Mouse (Mus musculus): ENCODE results near the gene Alpl. TPM values are rescaled to one million over a fixed set of nuclear protein-coding genes. Genes with fewer than 3 reads are reported as not detected.

Alpl gene
- 2.0 TPM for polyA plus RNA-seq (2021)

- no peaks in the 10 kb centered on the region for H3K27me3 ChIP-seq
- ATAC-seq = no peak
- DNase-seq (ENCODE audit: low read depth, low spot score) = no peak
- ChIA-PET POLR2A (no interaction called here), CTCF (interaction anchor here (0.8 kb wide), 1 partner anchor 9 kb away, joined by 3 read pairs; no protein-coding TSS in a partner anchor)
- in situ Hi-C loops (cut with MboI; ENCODE audit: low pct_unique_long_range_greater_than_20kb) = loop anchor here (5.0 to 10.0 kb wide), 2 partner anchors 64 to 121 kb away; no protein-coding TSS in a partner anchor
- TF ChIP-seq CTCF (IDR thresholded peaks at IDR 0.05) = peak; percentile 77
Observed at GRCm38 (mm10) chr4:137795611-137796557, at the start of gene Alpl. TSS of gene Alpl (minus strand) at chr4:137796384.

DNA sequence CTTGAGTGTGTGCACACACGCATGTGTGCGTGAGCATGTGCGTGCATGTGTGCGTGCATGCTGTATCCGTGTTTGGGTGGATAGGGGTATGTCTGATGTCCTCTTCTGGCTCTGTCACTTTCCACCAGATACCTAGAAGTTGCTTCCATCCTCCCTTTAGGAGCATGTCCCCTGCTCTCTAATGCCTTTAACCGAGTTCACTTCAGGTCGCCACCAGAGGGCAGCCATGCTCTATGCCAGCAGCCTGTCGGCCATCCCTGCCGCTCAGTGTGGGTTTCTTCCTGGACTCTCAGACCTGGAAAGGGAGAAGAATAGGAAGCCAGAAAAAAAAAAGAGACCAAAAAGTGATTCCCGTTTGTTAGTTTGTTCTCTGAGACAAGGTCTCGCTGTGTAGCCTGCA, 48.5 kb upstream of the Alpl start:
- ATAC-seq (no peak), DNase-seq (ENCODE audit: low read depth, low spot score) (no peak)
- H3K27me3 ChIP-seq = no peaks in the 10 kb centered on the region
- in situ Hi-C loops (cut with MboI; ENCODE audit: low pct_unique_long_range_greater_than_20kb) = loop anchor here (10.0 kb wide), 2 partner anchors 260 to 470 kb away; no protein-coding TSS in a partner anchor
- POLR2A ChIA-PET = no interaction called here
- TF ChIP-seq CTCF (IDR thresholded peaks at IDR 0.05) = peak; percentile 86
- CTCF ChIA-PET = interaction anchor here (1.5 kb wide), 1 partner anchor 108 kb away, joined by 3 read pairs; no protein-coding TSS in a partner anchor

- DNase-seq (ENCODE audit: low read depth, low spot score) (no peak), ATAC-seq (no peak)
- ChIA-PET CTCF (interaction anchor here (2.8 kb wide), 1 partner anchor 113 kb away, joined by 9 read pairs; no protein-coding TSS in a partner anchor), POLR2A (no interaction called here)
- no peak for TF ChIP-seq CTCF (IDR thresholded peaks at IDR 0.05)
- in situ Hi-C loops (cut with MboI; ENCODE audit: low pct_unique_long_range_greater_than_20kb) = loop anchor here (5.0 kb wide), 2 partner anchors 107 to 162 kb away; no protein-coding TSS in a partner anchor
- no peaks in the 10 kb centered on the region for H3K27me3 ChIP-seq
Observed at GRCm38 (mm10) chr4:137839452-137839851, 43.3 kb upstream of the Alpl start.

DNA sequence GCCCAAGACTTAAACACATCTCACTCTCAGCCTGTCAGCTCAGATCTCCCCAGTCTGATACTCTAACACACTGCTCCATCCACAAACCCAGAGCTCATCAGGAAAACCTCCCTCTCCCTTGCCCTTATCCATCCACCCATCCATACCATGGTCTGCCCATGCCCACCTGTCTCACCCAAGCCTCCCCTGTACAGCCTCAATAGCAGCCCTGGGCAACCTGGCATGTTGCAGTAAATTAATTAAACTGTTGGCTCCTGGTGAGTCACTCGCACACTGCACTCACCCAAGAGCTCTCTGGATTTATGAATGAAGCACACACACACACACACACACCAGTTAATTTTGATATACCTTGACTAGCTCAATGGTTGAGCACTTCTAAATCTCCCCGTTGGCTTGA, 42.6 kb upstream of the Alpl start:
- in situ Hi-C loops (cut with MboI; ENCODE audit: low pct_unique_long_range_greater_than_20kb) = loop anchor here (5.0 kb wide), 2 partner anchors 106 to 161 kb away; no protein-coding TSS in a partner anchor
- no peak for TF ChIP-seq CTCF (IDR thresholded peaks at IDR 0.05)
- POLR2A ChIA-PET = no interaction called here
- CTCF ChIA-PET = interaction anchor here (2.8 kb wide), 1 partner anchor 114 kb away, joined by 9 read pairs; no protein-coding TSS in a partner anchor
- H3K27me3 ChIP-seq = no peaks in the 10 kb centered on the region
- DNase-seq (ENCODE audit: low read depth, low spot score) (no peak), ATAC-seq (no peak)

DNA sequence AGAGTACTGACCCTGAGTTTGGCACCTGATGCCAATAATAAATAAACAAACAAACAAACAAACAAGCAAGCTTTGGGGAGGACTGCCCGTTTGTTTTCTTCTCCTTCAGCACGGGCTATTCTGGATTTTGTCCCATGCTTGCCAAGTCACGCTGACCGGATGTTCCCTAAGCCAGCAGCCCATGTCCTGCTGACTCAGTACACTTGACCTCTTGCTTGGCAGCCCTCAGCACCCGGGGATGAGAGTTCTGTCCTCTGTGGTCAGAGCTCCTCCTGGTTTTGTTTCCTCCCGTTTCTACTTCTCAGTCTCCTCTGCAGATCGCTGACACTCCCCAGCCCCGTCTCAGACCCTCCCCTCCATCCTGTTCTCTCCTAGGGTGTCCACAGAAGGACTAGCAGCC, 41.6 kb upstream of the Alpl start:
- DNase-seq (ENCODE audit: low read depth, low spot score) (no peak), ATAC-seq (no peak)
- ChIA-PET POLR2A (interaction anchor here (0.6 kb wide), 1 partner anchor 14 kb away, joined by 3 read pairs; no protein-coding TSS in a partner anchor), CTCF (no interaction called here)
- H3K27me3 ChIP-seq = no peaks in the 10 kb centered on the region
- no peak for TF ChIP-seq CTCF (IDR thresholded peaks at IDR 0.05)
- in situ Hi-C loops (cut with MboI; ENCODE audit: low pct_unique_long_range_greater_than_20kb) = loop anchor here (5.0 kb wide), 2 partner anchors 105 to 160 kb away; no protein-coding TSS in a partner anchor

DNA sequence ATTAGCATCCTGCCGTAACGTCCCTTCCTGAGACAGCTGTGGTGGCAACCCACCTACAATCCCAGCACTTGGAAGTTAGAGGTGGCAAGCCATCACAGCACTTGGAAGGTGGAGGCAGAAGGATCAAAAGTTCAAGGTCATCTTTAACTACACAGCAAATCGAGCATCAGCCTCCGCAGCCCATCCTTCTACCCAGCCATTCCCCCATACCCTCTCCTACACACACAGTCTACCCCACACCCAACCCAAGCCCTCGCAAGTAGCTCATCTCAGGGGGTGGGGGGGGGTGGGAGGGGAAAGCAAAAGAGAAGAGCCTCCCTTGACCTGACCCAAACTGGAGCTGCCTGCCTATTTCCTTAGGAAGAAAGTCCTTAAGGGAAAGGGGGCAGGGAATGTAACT, 40.6 kb upstream of the Alpl start:
- no peak for ATAC-seq
- CTCF ChIA-PET = interaction anchor here (0.7 to 2.0 kb wide), 6 partner anchors 31 to 446 kb away, joined by 3 to 10 read pairs (median 4); no protein-coding TSS in a partner anchor
- POLR2A ChIA-PET = interaction anchor here (0.6 kb wide), 1 partner anchor 46 kb away, joined by 3 read pairs; no protein-coding TSS in a partner anchor
- in situ Hi-C loops (cut with MboI; ENCODE audit: low pct_unique_long_range_greater_than_20kb) = loop anchor here (5.0 kb wide), 2 partner anchors 104 to 159 kb away; no protein-coding TSS in a partner anchor
- TF ChIP-seq CTCF (IDR thresholded peaks at IDR 0.05) = no peak
- DNase-seq (ENCODE audit: low read depth, low spot score) = no peak
- no peaks in the 10 kb centered on the region for H3K27me3 ChIP-seq

DNA sequence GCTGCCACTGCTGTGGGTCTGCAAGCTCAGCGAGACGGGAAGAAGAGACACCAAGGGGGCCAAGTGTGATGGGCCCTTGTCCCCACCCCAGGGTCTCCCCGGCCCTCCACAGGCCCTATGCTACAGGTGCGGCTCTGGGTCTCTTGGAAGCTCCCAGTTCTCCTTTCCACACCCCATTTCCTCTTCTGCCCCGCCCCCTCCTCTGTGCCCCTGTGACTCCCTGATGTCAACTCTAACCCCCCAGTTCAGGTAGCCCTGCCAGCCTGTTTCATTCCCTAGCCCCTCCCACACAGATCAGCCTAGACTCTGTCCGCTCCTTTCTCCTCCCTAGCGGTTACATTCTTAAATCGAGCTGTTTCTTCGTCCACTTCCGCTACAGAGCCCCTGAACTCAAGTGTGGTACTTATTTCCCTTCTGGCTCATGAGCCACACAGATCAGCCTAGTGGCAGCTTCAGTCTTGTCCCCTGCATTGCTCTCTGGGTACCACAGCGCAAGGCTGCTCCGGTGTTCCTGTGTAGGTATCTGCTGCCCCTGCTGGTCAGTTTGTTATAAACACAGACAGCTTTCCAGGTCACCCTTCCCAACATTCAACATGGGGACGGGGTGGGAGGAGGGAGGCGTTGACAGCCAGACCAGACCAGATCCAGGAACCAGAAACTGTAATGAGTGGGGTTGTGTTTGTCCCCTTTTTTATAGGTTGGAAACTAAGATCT, 39.6 kb upstream of the Alpl start:
- POLR2A ChIA-PET = no interaction called here
- no peak for ATAC-seq
- in situ Hi-C loops (cut with MboI; ENCODE audit: low pct_unique_long_range_greater_than_20kb) = loop anchor here (5.0 kb wide), 2 partner anchors 103 to 158 kb away; no protein-coding TSS in a partner anchor

GRCm38 (mm10) chr4:137831598-137831997, 35.4 kb upstream of the Alpl start:
- CTCF ChIA-PET = interaction anchor here (1.1 to 1.2 kb wide), 2 partner anchors 102 to 145 kb away, joined by 3 to 4 read pairs; no protein-coding TSS in a partner anchor
- ATAC-seq = no peak
- TF ChIP-seq CTCF (IDR thresholded peaks at IDR 0.05) = no peak
- in situ Hi-C loops (cut with MboI; ENCODE audit: low pct_unique_long_range_greater_than_20kb) = no loop called here
- POLR2A ChIA-PET = no interaction called here
- no peak for DNase-seq (ENCODE audit: low read depth, low spot score)
- H3K27me3 ChIP-seq = no peaks in the 10 kb centered on the region

More for the DNA sequence above, 39.6 kb upstream of the Alpl start:
- DNase-seq (ENCODE audit: low read depth, low spot score) = no peak
- CTCF ChIA-PET = interaction anchor here (0.9 to 2.0 kb wide), 11 partner anchors 30 to 447 kb away, joined by 3 to 10 read pairs (median 3); no protein-coding TSS in a partner anchor
- TF ChIP-seq CTCF (IDR thresholded peaks at IDR 0.05) = peak; percentile 72
- no peaks in the 10 kb centered on the region for H3K27me3 ChIP-seq

DNA sequence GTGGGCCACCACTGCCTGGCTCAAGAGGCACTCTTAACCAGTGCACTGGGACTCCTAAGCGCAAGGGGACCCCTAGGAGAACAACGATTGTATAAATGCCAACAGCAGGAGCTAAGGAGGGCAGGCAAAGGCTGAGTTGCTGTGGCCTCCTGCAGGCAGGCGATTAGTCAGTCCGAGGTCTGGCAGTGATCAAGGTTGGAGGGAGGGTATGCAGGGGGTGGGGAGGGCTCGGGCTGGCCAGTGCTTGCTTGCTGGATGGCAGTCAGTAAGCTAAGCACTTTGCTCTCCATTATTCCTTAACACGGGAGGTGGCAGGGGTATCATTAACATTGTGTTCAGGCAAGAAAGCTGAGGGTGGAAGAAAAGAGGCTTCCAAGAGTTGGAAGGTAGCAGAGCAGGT, 34.2 kb upstream of the Alpl start:
- ChIA-PET POLR2A (no interaction called here), CTCF (interaction anchor here (1.1 to 1.2 kb wide), 2 partner anchors 101 to 144 kb away, joined by 3 to 4 read pairs; no protein-coding TSS in a partner anchor)
- in situ Hi-C loops (cut with MboI; ENCODE audit: low pct_unique_long_range_greater_than_20kb) = no loop called here
- no peak for ATAC-seq
- TF ChIP-seq CTCF (IDR thresholded peaks at IDR 0.05) = no peak
- H3K27me3 ChIP-seq = no peaks in the 10 kb centered on the region
- no peak for DNase-seq (ENCODE audit: low read depth, low spot score)

DNA sequence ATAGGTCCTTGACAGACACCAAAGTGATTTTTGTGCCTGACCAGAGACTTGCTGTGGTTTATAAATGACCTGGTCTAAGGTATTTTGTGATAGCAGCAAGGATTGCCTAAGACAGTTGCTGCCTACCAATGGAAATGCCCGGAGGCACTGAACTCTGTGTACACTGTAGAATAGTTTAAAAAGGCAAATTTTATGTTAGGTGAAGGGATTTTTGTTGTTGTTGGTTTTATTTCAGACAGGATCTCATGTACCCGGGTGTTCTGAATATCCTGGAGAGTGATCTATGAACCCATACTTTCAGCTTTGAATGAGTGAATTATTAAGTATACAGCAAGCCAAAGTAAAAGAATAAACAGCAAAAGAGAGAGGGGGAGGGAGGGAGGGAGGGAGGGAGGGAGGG, 28.7 kb upstream of the Alpl start:
- TF ChIP-seq CTCF (IDR thresholded peaks at IDR 0.05) = no peak
- ATAC-seq = no peak
- ChIA-PET POLR2A (no interaction called here), CTCF (no interaction called here)
- in situ Hi-C loops (cut with MboI; ENCODE audit: low pct_unique_long_range_greater_than_20kb) = no loop called here
- DNase-seq (ENCODE audit: low read depth, low spot score) = no peak
- H3K27me3 ChIP-seq = no peaks in the 10 kb centered on the region
